Mouse (Mus musculus) kidney, adult 2 months (tissue): ENCODE data around the gene Tcf3.

ENCODE experiments used
- CTCF ChIP-seq: fragments of 200-500 bp; conservative IDR thresholded peaks from 2 replicates; pipeline ENCODE4 v1.5.1; 2011; ENCODE audit warnings: low read depth, mild to moderate bottlenecking, control low read depth, low read length, moderate library complexity, mixed read lengths; ENCODE audit not compliant: insufficient read depth, insufficient read length
- POLR2A ChIP-seq: fragments of 200-500 bp; IDR thresholded peaks from one replicate; pipeline ENCODE4 v1.6.1; 2011; ENCODE audit warnings: low read depth, low read length, control low read depth

DNA sequence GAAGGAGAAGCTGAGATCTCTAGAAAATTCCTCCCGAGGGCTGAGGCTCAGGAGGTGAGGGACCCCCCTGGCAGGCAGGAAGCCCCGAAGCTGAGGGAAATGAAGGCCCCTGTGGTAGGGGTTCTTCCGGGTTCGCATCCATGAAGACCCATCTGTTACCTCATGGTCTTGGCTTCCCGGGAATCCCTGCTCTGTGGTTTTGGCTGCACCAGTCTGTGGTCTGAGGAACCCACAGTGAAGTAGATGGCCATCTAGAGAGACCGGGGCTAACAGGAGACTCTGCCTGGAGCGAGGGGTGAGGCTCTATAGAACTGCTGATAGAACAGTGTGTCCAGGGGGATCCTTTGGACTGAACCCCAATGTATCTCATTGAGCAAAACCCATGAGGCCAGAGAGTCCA is 27.9 kb upstream of the Tcf3 start:
- TF ChIP-seq CTCF, result no peak
- TF ChIP-seq POLR2A, result no peak
